Mouse (Mus musculus): ENCODE measurements at regions not wholly inside any gene's neighbourhood (a gene's known extent, or its start where the extent isn't known, plus 50 kb on each side); places are given as distances from the start of the nearest gene placed in this dataset.
"Not testable (repeated sequence)": the region's sequence is repeated elsewhere in the genome, so short reads cannot be mapped to it uniquely, and the experiment has no call there.

DNA sequence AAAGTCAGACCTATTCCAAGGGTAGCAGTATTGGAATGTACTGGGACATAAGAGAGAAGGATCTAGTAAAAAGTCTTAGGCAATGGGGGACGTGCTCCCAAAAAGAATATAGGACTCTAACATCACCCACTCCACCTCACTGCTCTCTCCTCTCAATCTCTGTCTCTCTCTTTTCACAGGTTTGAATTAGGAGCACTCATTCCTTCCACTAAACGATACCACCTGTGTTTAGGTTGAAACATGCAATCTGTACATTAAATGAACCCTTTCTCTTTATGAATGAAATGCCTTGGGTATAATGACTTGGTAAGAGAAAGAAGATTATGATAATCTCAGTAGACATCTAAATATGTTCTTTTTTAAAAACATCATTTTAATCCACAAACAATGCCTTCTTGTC, 129.4 kb downstream of the Zpld1 start:
- CTCF ChIA-PET, result no interaction called here

DNA sequence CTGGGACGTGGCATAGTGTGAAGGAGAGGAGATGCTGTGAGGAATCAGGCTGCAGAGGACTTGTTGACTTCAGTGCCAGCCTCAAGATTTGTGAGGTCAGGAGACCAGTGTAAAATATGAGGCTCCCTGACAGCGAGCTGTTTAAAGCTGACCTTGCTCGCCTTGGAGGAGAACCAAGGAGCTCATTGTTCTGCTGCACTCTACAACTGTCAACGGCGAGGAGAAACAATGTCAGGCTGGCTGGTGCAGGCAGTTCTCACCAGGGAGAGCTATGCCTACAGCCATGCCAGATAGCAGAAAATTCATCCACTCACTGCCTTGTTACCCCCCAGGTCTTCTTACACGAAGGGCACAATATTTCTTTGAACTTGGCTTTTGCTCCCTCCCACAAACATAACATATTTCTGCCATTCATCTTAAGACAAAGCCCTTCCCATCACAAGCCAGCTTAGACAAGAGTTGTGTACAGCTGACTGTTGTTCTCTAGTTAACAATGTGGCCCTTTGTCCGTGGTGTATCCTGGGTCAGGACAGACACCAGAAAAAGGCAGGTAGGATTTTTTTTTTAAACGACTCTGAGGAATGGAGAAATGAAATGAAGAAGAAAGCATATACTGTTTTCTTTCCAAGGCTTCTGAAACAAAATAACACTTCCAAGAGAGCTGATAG, 131.5 kb downstream of the Zpld1 start:
- CTCF ChIA-PET, result no interaction called here

DNA sequence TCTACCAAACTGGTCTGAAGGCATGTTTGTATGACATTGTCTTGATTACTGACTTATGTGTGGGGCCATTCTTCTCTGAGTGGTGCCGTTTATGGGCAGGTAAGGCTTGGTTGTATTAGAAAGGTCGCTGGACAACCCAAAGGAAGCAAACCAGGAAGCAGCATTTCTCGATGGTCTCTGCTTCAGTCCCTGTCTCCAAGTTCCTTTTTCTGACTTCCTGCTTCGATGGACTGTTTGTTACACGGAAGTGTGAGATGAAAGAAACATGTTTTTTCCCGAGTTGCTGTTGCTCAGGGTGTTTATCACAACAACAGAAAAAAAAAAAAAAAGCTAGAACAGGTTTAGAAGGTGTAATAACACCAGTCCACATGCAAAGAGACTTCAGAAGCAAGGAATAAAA, 134.9 kb downstream of the Zpld1 start:
- CTCF ChIA-PET, result no interaction called here

DNA sequence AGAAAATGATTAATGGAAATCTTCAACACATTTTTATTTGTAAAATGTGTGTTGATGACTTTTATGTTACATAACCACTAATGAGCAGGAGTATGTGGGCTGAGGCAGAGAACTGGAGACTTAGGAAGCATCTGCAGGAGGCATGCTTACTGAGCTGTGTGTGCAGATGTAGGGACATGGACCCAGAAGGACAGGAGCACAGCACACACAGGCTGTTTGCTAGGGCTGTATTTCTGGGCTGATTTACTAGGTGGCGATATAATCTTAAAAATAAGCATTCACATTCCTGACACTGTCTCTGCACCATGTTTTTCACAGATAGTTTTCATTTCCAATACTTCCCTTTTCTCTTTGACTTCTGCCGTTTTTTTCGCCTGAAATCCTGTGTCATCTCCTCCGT, 146.1 kb downstream of the Zpld1 start:
- CTCF ChIA-PET, result no interaction called here

DNA sequence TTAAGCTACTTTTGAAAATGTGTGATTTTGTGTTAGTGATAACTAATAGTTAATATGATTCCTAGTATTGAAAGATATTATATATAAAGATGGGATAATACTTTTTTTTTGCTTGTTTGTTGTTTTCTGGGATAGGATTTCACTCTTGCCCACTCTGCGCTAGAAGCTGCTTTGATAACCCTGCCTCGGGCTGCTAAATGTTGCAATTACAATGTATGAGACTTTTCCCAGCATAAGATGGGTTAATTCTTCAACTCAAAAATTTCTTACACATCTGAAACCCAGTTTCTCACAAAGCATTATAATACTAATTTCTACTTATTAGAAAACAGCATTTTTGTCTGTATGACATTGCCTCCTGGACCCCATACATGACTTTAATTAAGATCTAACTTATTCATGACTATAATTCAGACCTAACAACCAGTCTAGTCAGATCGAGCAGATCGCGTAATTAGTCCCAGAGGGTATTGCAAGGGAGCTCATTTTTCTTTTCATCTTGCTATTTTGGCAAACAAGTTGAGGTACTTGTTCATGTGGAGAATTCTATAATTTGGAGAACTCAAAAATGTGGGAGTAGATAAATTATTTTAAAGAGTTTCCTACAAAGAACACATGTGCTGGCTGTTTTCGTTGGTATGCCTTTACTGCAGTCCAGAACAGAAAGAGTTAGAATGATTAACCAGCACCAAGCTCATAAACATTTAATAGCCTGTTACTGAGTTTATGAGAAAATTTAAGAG, 155.2 kb downstream of the Zpld1 start:
- CTCF ChIA-PET, result no interaction called here

DNA sequence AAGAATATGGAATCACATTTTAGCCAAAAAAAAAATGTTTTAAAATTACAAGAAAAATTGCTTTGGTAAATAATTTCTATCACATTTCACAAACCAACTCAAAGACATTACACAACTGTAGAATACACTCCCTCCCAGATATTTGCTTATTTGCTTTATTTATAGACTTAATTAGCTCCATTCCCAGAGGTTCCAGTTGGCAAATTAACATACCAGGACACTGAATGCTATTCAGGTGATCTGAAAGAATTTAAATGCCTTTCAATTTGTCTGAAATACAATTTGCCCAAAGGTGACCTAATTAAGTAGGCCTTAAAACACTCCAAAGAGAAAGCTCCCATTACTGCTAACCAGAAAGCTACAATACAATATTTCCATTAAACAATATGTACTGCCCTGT, 162.8 kb downstream of the Zpld1 start:
- CTCF ChIA-PET, result no interaction called here

DNA sequence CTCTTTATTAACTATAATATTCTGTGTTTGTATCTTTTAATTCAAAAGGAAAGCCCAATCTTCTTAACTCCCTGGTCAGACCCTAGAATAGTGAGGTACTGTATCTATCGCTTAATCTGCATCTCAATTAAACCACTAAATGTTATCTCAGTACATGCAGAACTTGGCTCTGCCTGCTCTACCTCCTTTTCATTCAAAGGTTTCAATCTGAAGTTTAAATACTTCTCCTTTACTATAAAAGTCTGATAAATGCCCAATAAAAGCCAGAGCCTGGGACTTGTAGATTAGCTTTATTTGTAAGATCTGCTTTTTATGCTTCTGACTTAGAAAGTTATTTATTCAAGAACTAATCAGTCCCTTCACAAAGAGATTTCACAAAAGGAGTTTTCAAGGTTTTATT, 200.1 kb downstream of the Zpld1 start:
- CTCF ChIA-PET, result no interaction called here

DNA sequence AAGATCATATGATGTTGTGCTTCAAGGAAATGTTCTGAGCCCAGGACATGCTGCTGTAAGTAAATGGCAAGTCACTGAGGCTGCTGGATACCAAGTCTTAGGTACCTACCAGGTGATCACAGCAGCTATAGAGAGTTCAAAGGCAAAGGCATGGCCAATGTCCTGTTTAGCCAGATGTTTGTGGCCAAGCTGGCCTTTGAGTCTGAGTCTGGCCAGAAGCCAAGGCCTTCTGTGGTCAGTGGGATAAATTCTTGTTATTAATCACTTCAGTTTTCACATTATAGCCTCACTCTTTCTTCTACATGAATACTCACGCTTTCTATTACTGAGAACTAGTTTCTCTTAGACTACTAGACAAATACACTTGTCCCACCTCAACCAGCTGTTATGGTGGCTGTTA, 210.3 kb downstream of the Zpld1 start:
- CTCF ChIA-PET, result no interaction called here

DNA sequence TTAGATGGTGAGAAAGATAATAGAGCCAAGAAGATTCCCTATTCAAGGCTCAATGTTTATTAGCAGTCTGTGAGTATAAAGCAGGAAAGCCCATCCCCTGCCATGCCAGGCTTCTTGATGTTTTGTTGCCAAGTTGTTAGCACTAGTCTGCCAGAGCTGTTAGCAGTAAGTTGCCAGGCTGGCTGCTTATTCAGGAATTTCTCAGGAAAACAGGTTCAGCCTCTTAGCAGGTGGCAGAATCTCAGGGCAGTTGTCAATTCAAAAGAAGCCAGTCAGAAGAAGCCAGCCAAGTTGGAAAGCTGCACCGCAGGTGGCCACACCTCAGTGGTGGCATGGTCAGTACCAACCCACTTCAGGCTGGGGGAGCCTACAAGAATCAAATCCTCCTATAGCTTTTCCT, 221.6 kb downstream of the Zpld1 start:
- CTCF ChIA-PET, result no interaction called here

DNA sequence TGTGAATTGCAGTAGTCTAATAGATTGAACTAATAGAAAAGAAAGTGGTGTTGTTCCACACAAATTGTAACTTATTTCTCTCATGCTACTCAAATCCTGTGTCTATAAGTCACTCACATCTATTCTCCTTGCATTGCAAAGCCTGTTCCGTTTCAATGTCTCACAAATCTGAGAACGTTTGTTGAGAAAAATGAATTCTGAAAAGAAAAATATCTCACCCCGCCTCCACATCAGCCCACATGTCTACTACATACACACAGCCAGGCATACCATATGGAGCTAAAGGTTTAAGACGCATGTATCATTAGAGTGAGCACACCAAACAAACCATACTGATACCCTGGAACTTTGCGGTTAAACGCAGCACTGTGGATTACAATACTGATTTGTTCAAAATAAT, 258.0 kb downstream of the Zpld1 start:
- CTCF ChIA-PET, result no interaction called here

DNA sequence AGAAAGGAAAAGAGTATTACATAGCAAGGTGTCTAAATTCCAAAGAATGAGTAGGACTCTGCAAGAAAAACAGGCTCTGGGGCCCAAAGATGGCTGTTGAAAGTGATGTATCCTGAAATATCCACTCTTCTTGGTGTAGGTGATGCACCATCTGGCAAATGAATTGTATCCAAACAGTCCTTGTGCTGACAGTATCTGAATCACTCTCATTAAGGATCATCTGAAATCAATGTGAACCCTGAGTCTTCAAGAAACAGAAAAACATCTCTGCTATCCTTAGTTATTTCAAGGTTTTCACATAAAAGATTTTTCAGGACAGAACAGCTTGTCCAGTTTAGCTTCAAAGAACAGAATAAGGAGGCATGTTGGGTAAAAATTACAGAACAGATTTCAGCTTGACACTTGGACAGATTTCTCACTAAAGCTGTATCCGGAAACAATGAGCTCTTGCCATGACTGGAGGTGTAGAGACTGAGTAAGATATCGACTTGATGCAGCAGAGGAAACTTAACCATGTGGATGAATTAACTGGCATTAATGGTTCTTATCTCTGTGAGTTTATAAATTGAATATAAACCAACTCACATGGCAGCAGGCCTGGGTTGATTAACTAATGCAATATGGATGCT, 296.0 kb downstream of the Zpld1 start:
- CTCF ChIA-PET, result no interaction called here

DNA sequence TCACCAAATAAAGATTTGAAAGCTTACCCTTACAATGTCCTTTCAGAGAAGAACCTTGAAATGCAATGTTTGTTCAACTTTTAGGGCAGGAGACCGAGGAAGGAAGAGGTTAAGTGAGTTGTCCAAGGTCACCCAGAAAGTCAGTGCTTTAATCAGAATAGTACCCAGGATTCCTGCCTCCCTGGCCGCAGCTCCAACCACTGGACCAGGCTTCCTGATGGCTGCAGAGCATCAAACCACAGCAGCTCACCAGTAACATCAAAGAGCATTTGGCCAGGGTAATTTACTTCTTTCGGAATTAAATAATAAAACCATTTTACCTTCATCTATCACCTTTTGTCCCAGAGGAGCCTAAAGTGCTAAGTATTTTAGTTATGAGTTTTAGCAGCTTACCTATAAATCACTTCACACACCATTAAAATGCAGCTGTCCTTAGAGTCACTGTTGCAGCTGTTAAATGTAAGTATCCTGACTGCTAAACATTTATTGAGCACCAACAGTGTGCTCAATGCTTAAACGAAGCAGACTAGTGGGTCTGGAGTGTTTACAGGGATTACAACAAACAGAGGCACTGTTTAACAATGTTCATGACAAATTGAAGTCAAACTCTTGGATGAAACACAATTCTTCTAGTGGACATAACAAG, 306.1 kb downstream of the Zpld1 start:
- CTCF ChIA-PET, result no interaction called here

DNA sequence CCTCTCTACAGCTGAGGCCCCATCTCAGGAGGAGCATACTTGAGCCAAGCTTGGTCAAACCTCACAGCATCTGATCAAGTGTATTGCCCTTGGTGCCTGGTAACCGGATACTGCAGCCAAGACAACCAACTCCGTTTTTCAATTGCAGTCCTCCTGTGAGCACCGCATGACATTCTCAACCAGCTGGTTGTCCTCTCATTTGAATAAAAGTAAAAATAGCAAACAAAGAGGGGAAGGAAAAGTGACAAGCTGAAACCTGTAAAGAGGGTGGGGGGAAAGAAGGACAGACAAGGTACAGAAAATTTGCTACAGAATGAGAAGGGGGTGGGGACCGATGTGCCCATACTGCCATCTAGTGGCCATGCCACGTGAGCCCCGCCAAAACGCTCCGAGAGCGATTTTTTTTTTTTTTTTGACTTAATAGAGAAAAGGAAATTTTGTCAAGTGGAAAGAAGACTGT, 314.0 kb downstream of the Zpld1 start:
- CTCF ChIA-PET, result no interaction called here

DNA sequence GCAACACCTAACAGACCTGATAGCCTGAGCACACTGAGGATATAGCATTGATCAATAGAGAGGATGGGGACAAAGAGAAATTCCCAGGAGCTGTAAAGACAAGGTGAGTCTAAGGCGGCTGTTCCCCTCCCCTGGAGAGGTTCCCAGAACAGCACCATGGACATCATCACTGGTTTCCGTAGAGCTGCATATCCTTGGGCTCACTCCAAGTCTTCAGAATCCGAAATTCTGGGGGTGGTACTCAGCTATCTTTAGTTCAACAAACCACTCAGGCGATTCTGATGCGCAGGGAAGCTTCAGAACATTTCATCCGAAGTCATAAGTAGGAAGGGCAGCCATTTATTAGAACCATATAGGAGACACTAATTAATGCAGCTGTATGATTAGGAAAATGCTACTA, 327.4 kb downstream of the Zpld1 start:
- CTCF ChIA-PET, result no interaction called here

DNA sequence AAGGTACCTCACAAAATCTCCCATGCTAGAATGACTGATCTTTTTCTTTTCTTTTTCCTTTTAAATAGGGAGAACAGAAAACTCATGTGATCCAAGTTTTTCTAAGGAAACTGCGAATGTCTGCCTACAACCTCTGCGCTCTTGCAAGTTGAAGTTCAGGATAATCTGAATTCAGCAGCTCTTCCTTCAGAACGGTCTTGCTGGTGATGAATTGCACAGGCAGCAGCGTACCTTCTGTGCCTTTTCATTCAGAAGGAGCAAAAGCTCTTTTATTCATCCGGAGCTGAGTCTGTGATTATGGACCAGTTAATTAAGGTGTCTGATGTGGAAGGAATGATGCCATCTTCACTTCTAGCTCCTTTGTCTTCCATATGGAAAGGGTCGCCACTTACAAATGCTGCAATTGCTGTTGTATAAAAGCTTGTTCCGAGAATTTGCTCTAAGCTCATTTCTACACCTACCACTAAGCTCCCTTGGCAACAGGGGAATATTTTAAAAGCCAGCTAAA, 353.9 kb downstream of the Zpld1 start:
- CTCF ChIA-PET, result no interaction called here

DNA sequence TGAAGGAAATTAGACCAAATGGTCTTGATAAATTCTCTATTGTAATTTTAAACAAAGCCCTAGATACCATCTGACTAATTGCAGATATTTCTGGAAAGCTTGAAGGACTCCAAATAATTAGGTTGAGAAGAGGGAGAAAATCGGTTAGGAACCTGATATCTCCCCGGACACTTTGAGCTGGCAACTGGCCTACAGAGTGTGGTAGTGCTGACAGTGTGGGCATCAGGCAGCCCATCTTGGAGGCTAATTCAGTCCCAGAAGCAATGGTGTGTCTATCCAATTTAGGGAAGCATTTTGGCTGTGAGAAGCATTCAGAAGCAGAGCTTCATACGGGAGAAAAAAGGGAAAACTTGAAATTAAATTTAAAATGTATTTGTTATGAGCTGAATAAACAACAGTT, 369.5 kb downstream of the Zpld1 start:
- CTCF ChIA-PET, result no interaction called here

DNA sequence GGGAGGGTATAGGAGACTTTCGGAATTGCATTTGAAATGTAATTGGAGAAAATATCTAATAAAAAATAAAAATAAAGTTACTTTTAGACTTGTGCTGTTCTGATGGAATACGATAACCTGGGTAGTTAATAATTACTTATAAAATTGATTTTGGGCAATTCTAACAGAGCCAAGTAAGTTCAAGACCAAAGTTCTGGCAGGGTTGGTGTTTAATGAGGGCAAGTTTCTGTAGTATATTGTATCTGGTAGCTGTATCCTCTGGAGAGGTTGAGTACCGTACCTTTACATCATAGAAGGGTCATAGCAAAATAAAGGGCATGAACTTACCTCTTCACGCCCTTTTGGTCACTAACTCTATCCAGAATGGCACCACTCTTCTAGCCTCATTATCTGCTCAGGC, 394.9 kb downstream of the Zpld1 start:
- CTCF ChIA-PET, result no interaction called here

DNA sequence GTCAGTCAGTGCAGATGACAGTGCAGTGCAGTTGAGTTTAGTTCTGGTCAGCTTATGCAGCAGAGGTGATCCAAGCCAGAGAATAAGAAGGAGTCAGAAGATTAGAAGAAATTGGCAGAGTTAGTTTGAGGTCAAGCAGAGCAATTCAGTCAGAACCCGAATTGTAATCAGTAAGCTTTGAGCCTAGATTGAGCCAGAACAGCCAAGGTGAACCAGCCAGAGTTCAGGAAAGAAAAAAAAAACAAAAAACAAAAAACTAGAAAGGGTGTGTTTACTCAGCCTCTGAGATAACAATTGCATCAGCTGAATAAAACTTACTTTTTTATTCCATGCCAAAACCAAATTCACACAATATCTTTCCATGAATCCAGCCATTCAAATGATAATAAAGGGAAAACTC, 396.3 kb downstream of the Zpld1 start:
- CTCF ChIA-PET, result no interaction called here

DNA sequence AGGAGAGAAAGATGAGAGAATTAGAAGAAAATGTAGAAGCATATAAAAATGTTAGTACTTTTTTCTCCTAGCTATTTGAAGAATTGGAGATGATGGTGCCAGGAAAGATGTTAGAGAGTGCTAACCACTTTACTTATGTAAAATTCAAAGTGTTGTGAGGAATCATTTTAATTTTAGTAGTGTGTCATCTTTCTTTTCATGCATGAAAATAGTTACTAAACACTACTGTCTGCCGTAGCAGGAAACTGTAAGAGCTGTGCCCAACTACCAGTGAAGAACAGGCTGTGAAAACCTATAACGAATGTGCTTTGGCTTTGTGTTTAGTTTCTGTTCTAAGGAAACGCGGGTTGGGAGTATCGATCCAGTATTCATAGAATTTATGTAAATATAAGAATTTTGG, 403.1 kb downstream of the Zpld1 start:
- CTCF ChIA-PET, result no interaction called here

DNA sequence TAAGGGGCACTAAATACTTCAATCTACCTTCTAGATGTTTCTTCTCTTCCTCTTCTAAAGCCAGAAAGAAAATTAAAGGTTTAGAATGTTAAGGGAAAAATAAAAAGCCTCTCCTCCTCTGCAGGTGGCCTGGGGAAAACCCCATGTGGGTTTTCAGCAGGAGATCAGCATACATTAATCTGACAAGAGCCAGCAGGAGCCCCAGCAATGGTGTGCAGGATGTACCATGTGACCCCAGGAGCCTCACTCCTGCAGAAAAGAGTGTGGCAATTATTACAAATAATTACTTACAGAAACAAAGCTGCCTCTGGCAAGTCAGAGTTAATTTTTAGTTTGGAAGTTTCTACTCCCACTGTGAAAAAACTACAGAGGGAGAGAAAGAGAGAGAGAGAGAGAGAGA, 440.4 kb downstream of the Zpld1 start:
- CTCF ChIA-PET, result interaction anchor here (0.8 kb wide), 1 partner anchor 133 kb away, joined by 22 read pairs; no protein-coding TSS in a partner anchor

DNA sequence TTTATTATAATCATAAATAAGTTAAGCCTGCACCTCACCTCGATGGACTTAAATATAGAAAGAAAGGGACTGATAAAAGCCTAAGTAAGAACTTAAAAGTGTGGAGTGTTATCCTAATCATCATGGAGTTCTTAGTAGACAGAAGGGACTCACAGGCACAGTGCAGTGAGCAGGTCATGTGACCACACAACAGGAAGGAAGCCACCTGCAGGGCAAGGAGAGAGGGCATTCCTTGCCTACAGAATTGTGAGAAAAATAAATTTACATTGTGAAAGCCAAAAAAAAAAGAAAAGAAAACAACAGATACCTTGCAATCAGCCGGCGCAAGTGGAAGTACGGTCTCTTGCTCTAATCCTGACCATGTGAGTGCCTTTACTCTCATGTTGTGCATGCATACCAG, 454.8 kb downstream of the Zpld1 start:
- CTCF ChIA-PET, result not testable (repeated sequence)

Data from spleen, embryonic (tissue).